Mouse (Mus musculus): ENCODE data around the gene Nup107. TPM values are rescaled to one million over a fixed set of nuclear protein-coding genes. Genes with fewer than 3 reads are reported as not detected.

The Nup107 gene
- total RNA-seq, 2 experiments from 2014 or later: 9.1 to 11.0 TPM

DNA sequence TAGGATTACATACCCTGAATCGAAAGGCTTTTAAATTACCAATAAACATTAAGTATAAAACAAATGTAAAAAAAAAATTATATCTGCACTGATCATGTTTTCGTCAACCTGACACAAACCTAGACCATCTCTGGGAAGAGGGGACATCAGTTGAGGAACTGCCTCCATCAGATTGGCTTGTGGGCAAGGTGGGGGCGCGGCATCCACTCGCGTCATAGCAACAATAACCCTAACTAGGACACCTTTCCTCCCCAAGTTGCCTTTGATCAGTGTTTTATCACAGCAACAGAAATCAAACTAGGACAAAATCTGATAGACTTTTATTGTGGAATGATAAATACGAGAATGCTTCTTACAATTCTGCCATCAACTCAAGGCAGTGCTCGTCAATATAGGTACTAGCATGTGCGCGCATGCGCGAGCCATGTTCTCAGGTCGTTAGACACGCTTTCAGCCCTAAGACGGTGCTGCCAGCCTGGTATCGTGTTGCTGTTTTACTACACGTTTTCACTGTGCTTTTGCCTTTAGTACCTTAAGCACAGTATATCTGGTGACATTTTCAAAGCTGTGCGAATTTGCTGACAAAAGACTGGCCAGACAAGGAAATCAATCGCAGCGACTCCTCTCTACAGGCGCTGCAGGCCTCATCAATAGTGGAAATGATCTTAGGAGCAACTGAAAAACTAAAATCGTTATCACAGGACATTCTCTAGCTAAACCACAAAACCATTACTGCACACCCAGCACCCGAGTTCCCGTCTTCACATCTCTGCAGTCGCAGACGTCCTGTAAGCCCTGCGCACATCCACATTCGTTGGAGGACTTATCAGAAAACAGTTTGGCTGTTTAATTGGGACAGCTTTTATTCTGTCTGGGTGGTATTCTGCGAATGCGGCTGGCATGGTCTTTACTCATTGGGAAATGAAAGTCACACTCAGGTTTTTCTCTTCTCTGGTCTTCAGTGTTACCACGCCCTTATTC is 11.7 kb upstream of the Nup107 start:
- no peak for DNase-seq (ENCODE audit: low spot score in 2 of 2)

DNA sequence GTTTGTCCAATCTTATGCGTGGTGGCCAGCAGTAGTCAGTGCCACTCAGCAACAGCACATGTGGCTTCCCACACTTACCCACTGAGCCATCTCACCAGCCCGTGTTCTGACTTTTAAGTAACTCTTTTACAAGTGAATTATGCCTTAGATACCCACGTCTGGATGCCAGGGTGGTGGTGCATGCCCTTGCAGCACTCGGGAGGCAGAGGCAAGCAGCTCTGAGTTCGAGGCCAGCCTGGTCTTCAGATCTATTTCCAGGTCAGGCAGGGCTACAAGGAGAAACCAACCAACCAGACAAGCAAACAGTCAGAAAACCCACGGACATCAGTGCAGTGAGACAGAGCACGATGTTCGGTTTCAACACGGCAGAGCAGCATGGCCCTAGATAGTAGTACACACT is 9.4 kb upstream of the Nup107 start:
- DNase-seq (ENCODE audit: low spot score in 2 of 2): no peak

DNA sequence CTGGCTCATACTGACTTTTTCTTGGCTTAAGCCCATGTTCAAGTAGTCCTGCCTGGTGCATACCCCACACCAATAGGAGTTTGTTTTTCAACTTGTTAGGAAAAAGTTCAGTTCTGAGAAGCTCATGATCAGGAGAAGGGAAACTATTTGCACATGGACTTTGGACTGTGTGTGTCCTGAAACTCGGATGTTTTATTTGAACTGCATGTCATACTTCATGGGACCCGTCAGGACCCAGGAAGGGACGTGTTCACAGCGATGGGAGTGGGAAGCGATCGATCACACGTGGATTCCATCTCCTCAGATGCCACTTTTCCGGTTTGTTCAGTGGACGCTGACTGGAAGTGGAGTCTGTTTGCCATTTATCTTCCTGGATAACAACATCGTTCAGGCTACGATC is 7.3 kb upstream of the Nup107 start:
- DNase-seq (ENCODE audit: low spot score in 2 of 2): no peak

GRCm38 (mm10) chr10:117798436-117799035 is 6.0 kb upstream of the Nup107 start:
- DNase-seq (ENCODE audit: low spot score in 2 of 2): no peak

DNA sequence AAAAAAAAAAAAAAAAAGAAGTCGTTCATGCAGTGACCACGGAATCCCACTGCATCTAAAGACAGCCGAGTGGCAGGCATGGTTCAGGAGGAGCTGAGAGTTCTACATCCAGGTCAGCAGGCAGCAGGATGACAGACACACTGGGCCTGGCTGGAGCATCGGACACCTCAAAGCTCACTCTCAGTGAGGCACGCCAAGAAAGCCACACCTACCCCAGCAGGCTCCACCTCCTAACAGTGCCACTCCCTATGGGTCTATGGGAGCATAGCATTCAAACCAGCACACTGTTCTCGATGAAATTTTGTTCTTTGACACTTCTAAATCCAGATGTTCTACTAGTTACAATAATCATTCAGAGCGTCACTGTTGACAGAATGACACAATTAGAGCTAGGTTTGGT is 5.2 kb upstream of the Nup107 start:
- DNase-seq (ENCODE audit: low spot score in 2 of 2): no peak

DNA sequence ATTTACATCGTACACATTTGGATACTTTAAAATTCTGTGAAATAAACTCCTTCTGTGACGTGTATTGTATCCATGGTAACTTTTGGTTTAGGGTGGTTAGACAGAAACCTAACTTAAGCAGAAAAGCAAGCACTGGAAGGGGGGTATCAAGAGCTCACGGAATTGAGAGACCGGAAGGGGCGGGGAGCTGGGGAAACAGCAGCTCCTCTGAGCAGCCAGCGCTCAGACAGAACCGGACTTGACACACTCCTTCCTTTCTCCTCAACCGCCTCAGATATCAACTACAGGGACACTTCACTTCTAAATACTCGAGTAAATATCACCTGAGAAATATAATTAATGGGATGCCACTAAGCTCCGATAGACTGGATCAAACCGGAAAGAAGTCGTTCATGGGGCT is 4.6 kb upstream of the Nup107 start:
- no peak for DNase-seq (ENCODE audit: low spot score in 2 of 2)

DNA sequence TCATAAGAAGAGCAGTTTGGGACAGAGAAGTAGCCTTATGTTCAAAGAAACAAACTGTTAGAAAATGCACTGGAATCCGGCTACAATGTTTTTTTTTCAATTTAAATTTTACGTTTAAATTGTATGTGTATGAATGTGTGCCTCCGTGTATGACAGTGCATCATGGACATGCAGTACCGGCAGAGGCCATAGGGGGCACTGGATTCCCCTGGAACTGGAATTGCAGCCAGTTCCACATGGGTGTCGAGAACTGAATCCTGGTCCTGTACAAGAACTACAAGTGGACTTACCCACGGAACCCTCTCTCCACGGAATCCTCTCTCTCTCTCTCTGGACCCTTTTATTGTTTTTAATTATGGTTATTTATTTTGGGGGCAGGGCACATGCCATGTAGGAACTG is 3.7 kb upstream of the Nup107 start:
- no peak for DNase-seq (ENCODE audit: low spot score in 2 of 2)

DNA sequence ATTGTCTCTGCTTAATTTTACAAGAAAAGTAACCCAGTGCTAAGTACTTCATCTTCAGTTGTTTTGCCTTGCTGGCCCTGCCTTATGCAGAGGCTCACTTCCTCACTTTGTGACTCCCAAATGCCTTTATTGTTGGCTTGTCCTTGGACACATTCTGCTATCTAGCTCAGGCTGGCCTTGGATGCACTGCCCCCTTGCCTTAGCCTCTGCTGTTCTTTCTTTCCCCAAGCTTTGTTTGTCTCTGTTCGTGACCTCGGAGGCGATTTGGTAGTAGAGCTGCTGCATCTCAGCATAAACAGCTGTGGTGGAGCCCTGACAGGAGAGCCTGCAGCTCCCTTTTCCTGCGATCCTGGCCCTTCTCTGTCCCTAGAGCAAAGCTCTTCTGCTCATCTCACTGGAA is 2.7 kb upstream of the Nup107 start:
- DNase-seq (ENCODE audit: low spot score in 2 of 2): peak in 1 of 2 experiments; percentile 15

DNA sequence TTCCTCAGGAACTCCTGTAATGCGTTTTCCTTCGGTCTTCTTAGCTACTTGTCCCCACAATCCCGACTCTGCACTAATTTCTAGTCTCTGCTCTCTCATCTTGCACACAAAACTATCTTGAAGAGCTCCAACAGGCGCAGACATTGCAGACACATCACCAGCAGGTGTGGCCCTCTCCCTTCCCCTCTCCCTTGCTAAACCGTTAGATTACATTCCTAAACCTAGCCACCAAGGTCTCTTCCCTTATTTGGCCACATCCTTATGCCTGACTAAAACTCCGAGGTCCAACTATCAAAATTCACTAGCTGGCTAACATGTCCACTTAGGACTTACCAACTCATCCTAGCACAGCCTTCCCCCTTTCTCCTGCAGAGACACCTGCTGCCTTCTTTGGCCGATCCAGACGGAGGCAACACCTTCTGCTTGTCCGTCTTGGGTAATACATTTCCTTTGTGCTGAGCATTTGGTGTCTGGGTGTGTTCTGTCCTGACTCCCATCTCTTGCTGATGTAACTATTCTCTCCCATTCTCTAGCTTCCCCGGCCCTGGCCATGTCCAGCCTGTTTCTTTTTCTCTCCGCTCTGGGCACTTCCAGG is 1.0 kb upstream of the Nup107 start:
- no peak for DNase-seq (ENCODE audit: low spot score in 2 of 2)

- DNase-seq (ENCODE audit: low spot score in 2 of 2): no peak
These were observed 1.4 kb downstream of the Nup107 start for GRCm38 (mm10) chr10:117791171-117791470.

DNA sequence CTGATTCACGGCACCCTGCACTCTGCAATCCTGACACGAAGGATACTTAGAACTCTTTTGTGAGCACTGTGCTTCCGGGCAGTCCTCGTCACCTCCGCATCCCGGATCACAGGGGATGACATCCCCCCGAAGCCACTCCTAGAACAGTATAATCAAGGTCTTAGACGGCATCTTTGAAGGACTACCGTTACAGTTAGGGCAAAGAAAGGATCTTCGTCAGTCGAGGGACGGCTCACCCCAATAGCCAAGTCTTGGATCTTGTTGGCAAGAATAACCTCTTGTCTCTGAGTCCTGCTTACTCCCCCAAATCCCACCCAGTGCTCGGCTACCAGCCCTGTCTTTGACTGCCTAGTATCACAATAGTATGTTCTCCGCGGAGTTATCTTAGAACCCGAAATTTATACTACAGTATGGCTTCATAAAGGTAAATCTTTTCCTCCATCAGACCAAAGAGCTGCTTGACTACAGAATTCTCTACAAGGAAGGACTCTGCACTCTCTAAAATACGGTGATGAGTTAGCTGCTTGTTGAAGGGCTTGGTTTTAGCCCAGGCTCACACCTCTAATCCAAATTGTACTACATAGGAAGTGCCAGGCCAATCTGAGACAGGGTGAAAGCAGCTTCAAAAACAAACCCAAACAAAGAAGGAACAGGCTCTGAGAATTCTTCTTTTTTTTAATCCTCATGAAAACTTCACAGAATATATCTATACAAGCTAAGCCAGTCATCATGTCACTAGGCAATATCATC is 1.9 kb downstream of the Nup107 start:
- DNase-seq (ENCODE audit: low spot score in 2 of 2): no peak

DNA sequence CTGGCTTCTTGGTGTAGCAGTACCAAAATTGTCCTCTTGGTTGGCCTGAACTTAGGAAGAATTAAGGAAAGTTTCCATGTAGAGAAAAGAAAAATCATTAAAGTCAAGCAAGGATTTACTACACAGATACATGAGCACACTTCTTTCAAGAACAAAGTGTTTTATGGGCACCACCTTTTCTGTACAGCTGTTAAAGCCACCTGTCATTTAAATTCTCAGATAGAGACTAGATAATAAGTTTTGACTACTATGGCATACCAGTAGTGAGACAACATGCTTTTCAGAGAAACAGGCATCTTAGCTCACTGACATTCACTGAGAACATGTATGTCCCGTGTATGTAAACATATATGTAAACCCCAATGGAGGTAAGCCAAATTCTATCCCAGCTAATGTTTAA is 2.5 kb downstream of the Nup107 start:
- no peak for DNase-seq (ENCODE audit: low spot score in 2 of 2)

- DNase-seq (ENCODE audit: low spot score in 2 of 2): no peak
These were observed 7.9 kb downstream of the Nup107 start for GRCm38 (mm10) chr10:117784646-117785045.

- no peak for DNase-seq (ENCODE audit: low spot score in 2 of 2)
These were observed 8.6 kb downstream of the Nup107 start for GRCm38 (mm10) chr10:117783786-117784420.

GRCm38 (mm10) chr10:117782491-117783260 is 9.8 kb downstream of the Nup107 start:
- no peak for DNase-seq (ENCODE audit: low spot score in 2 of 2)

- DNase-seq (ENCODE audit: low spot score in 2 of 2): no peak
These were observed 10.4 kb downstream of the Nup107 start for GRCm38 (mm10) chr10:117782056-117782455.

GRCm38 (mm10) chr10:117781021-117781725 is 11.3 kb downstream of the Nup107 start:
- DNase-seq (ENCODE audit: low spot score in 2 of 2): no peak

- no peak for DNase-seq (ENCODE audit: low spot score in 2 of 2)
These were observed 12.1 kb downstream of the Nup107 start for GRCm38 (mm10) chr10:117780306-117780911.
